Mouse (Mus musculus) liver, adult (tissue): ENCODE measurements around the gene Ncoa5.

Source experiments
- GATA4 ChIP-seq: IDR thresholded peaks from 2 replicates; pipeline ENCODE4 v1.6.1; 2014; ENCODE audit warnings: mild to moderate bottlenecking, low read length; ENCODE audit not compliant: insufficient replicate concordance

Ncoa5 gene

GRCm38 (mm10) chr2:164961506-164962182, 73.0 kb downstream of the Ncoa5 start:
- TF ChIP-seq GATA4 = no peak

GRCm38 (mm10) chr2:164960716-164961441, 73.8 kb downstream of the Ncoa5 start, which contains the start of gene Slc12a5:
Slc12a5 (plus strand) TSS chr2:164960802.
- TF ChIP-seq GATA4 = no peak

- TF ChIP-seq GATA4 = no peak
Measured at GRCm38 (mm10) chr2:164957548-164958315, 76.9 kb downstream of the Ncoa5 start.

DNA sequence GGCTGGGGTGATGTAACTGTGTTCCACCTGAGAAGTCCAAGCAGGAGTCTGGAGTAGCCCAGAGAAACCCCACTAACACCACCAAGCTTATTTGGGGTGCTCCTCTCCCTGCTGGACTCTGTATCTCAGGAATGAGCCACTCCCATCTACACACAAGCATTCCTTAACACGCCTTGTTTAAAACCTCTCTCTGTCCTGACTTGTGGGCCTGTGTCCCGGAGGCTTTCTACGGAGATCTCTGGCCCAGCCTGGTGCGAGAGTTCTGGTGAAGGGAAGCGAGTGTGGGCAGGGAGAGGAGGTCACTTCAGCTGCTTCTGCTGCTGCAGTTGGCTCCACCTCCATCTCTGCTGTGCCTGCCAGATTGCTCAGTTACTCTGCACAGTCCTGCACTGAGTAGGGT, 78.5 kb downstream of the Ncoa5 start:
- no peak for TF ChIP-seq GATA4

DNA sequence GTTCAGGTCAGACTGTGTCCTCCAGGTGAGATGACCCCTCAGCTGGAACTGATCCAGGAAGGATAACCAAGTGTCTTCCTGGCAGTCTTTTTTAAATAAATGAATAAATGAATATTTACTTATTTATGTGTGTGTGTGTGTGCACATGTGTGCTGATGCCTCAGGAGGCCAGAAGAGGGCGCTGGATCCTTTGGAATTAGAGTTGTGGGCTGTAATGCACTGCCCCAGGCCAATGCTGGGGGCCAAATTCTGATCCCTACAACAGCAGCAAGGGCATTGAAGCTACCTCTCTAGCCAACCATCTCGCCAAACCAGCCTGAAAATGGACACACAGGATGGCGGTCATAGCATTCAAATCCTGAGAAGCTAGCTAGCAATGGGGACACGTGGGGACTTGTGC, 78.9 kb downstream of the Ncoa5 start:
- TF ChIP-seq GATA4 = no peak

DNA sequence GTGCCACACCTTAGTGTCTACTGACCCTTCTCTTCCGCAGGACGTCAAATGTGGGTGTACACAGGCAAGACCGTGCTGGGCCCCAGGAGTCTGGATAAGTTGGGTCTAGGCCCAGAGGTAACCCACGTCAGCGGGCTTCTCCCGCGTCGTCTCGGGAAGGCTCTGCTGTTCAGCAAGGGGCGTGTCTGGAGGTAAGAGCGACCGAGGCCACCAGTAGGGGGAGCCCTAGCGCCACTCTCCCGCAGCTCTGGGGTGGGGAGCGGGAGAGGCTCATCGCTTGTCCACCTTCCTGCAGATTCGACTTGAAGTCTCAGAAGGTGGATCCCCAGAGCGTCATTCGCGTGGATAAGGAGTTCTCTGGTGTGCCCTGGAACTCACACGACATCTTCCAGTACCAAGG, 81.4 kb downstream of the Ncoa5 start:
- TF ChIP-seq GATA4 = no peak

GRCm38 (mm10) chr2:164952448-164952847, 82.2 kb downstream of the Ncoa5 start:
- no peak for TF ChIP-seq GATA4

GRCm38 (mm10) chr2:164951745-164952144, 82.9 kb downstream of the Ncoa5 start:
- TF ChIP-seq GATA4 = no peak

DNA sequence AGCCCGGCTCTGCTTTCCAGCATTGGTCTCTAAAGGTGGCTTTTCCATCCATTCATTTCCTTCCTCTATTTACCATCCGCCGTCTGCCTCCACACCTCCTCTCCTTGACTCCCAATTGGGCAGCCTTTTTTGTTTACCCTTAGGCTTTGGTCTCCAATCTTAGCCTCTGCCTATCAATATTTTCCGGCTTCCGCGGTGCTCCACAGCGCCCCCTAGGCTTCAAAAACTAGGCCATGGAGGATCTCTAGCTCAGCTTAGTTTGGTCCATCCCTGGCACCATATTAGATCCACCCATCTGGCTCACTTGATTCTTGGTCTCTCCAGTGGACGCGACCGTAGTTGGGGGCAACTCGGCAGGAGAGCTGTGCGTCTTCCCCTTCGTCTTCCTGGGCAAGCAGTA, 84.2 kb downstream of the Ncoa5 start:
- TF ChIP-seq GATA4 = no peak
